Mouse (Mus musculus) MEL (cell line): ENCODE results near the gene Homez. TPM values are rescaled to one million over a fixed set of nuclear protein-coding genes. Genes with fewer than 3 reads are reported as not detected.

ENCODE experiments used
- DNase-seq: peaks from one replicate; pipeline ENCODE4 v3.0.0; 2011; ENCODE audit warnings: low read depth, low spot score
- H3K27ac ChIP-seq: 2 replicates; pipeline ENCODE4 v1.5.1; 2012; ENCODE audit warnings: low read depth, mild to moderate bottlenecking, control low read depth, low read length, moderate library complexity; ENCODE audit not compliant: control insufficient read depth
- H3K27me3 ChIP-seq, 2 experiments: fragments of 150-350 bp in 1 of 2; sonication (generic) in 1 of 2; 2 replicates each; pipeline ENCODE4 v1.6.1; 2012; ENCODE audit warnings: low read length in 2 of 2, mild to moderate bottlenecking in 2 of 2, improper control_type of control experiment in 1 of 2, moderate library complexity in 1 of 2; ENCODE audit not compliant: insufficient read depth in 2 of 2, control insufficient read depth in 1 of 2
- H3K36me3 ChIP-seq, 2 experiments: 2 replicates each; pipeline ENCODE4 v1.6.1; 2012 to 2014; ENCODE audit warnings: low read length in 2 of 2, improper control_type of control experiment in 1 of 2, inconsistent platforms in 1 of 2, mild to moderate bottlenecking in 1 of 2; ENCODE audit not compliant: insufficient read depth in 2 of 2, control insufficient read depth in 1 of 2
- H3K4me1 ChIP-seq, 2 experiments: fragments of 150-350 bp in 1 of 2; sonication (generic) in 1 of 2; 2 replicates each; pipeline ENCODE4 v1.6.1; 2012; ENCODE audit warnings: low read length in 2 of 2, improper control_type of control experiment in 1 of 2, mild to moderate bottlenecking in 1 of 2; ENCODE audit not compliant: insufficient read depth in 2 of 2, control insufficient read depth in 1 of 2
- H3K4me3 ChIP-seq, 2 experiments: fragments of 150-350 bp in 1 of 2; sonication (generic) in 1 of 2; 2 replicates each; pipeline ENCODE4 v1.5.1; 2012; ENCODE audit warnings: low read depth in 2 of 2, low read length in 2 of 2, mild to moderate bottlenecking in 2 of 2, moderate library complexity in 2 of 2, control low read depth in 1 of 2, improper control_type of control experiment in 1 of 2; ENCODE audit not compliant: control insufficient read depth in 1 of 2, insufficient read depth in 1 of 2
- H3K79me2 ChIP-seq: 2 replicates; pipeline ENCODE4 v1.6.1; 2012; ENCODE audit warnings: mild to moderate bottlenecking, low read length, moderate library complexity; ENCODE audit not compliant: control insufficient read depth, poor library complexity, insufficient read depth
- H3K9ac ChIP-seq: 2 replicates; pipeline ENCODE4 v1.6.1; 2012; ENCODE audit warnings: low read depth, mild to moderate bottlenecking, control low read depth, low read length, moderate library complexity; ENCODE audit not compliant: control insufficient read depth, poor library complexity, severe bottlenecking
- H3K9me3 ChIP-seq: fragments of 150-350 bp; sonication (generic); replicated peaks from 2 replicates; pipeline ENCODE4 v1.6.1; 2012; ENCODE audit warnings: mild to moderate bottlenecking, low read length, improper control_type of control experiment, moderate library complexity; ENCODE audit not compliant: insufficient read depth
- CTCF ChIP-seq, 3 experiments: IDR thresholded peaks in 2 of 3; conservative IDR thresholded peaks in 1 of 3; 2 replicates each; pipeline ENCODE4 v1.5.1; 2011 to 2012; ENCODE audit warnings: low read length in 3 of 3, low read depth in 2 of 3, mild to moderate bottlenecking in 2 of 3, improper control_type of control experiment in 1 of 3, inconsistent platforms in 1 of 3, mixed read lengths in 1 of 3, moderate library complexity in 1 of 3; ENCODE audit not compliant: control insufficient read depth in 1 of 3, insufficient read depth in 1 of 3, poor library complexity in 1 of 3, severe bottlenecking in 1 of 3
- ELF1 ChIP-seq: IDR thresholded peaks from 2 replicates; pipeline ENCODE4 v1.6.1; 2014; ENCODE audit warnings: low read depth, mild to moderate bottlenecking, inconsistent platforms, low read length, improper control_type of control experiment, moderate library complexity
- ETS1 ChIP-seq: IDR thresholded peaks from 2 replicates; pipeline ENCODE4 v1.6.1; 2012; ENCODE audit warnings: low read depth, mild to moderate bottlenecking, inconsistent platforms, low read length, improper control_type of control experiment, moderate library complexity
- GATA1 ChIP-seq: IDR thresholded peaks from 2 replicates; pipeline ENCODE4 v1.6.1; 2011; ENCODE audit warnings: low read depth, low read length, improper control_type of control experiment
- HCFC1 ChIP-seq: IDR thresholded peaks from 2 replicates; pipeline ENCODE4 v1.6.1; 2012; ENCODE audit warnings: low read depth, mild to moderate bottlenecking, inconsistent platforms, low read length, improper control_type of control experiment, moderate library complexity
- KAT2A ChIP-seq: conservative IDR thresholded peaks from 2 replicates; pipeline ENCODE4 v1.6.1; 2012; ENCODE audit warnings: low read depth, low read length, improper control_type of control experiment, inconsistent platforms
- MAFK ChIP-seq: IDR thresholded peaks from 2 replicates; pipeline ENCODE4 v1.6.1; 2011; ENCODE audit warnings: low read depth, mild to moderate bottlenecking, low read length, improper control_type of control experiment, borderline replicate concordance
- MAX ChIP-seq: IDR thresholded peaks from 2 replicates; pipeline ENCODE4 v1.6.1; 2011; ENCODE audit warnings: low read length, improper control_type of control experiment
- MAZ ChIP-seq: IDR thresholded peaks from 2 replicates; pipeline ENCODE4 v1.6.1; 2012; ENCODE audit warnings: low read depth, mild to moderate bottlenecking, inconsistent platforms, low read length, improper control_type of control experiment
- MEF2A ChIP-seq: IDR thresholded peaks from 2 replicates; pipeline ENCODE4 v1.6.1; 2014; ENCODE audit warnings: low read depth, mild to moderate bottlenecking, inconsistent platforms, low read length, improper control_type of control experiment; ENCODE audit not compliant: poor library complexity, insufficient replicate concordance, severe bottlenecking; ENCODE audit errors: extremely low read depth
- MYB ChIP-seq: IDR thresholded peaks from 2 replicates; pipeline ENCODE4 v1.6.1; 2011; ENCODE audit warnings: mild to moderate bottlenecking, low read depth, low read length, improper control_type of control experiment
- MYC ChIP-seq: IDR thresholded peaks from 2 replicates; pipeline ENCODE4 v1.6.1; 2011; ENCODE audit warnings: low read depth, mild to moderate bottlenecking, low read length, improper control_type of control experiment, moderate library complexity
- NRF1 ChIP-seq: IDR thresholded peaks from 2 replicates; pipeline ENCODE4 v1.6.1; 2014; ENCODE audit warnings: low read depth, mild to moderate bottlenecking, inconsistent platforms, low read length, improper control_type of control experiment, moderate library complexity; ENCODE audit not compliant: poor library complexity, insufficient read depth, severe bottlenecking
- POLR2A ChIP-seq, 2 experiments: IDR thresholded peaks; 2 replicates each; pipeline ENCODE4 v1.6.1; 2011 to 2012; ENCODE audit warnings: low read length in 2 of 2, mild to moderate bottlenecking in 2 of 2, control low read depth in 1 of 2, improper control_type of control experiment in 1 of 2, low read depth in 1 of 2, moderate library complexity in 1 of 2; ENCODE audit not compliant: control insufficient read depth in 1 of 2, insufficient read depth in 1 of 2, poor library complexity in 1 of 2
- SIN3A ChIP-seq: IDR thresholded peaks from 2 replicates; pipeline ENCODE4 v1.6.1; 2012; ENCODE audit warnings: low read length, improper control_type of control experiment, inconsistent platforms
- TAL1 ChIP-seq: IDR thresholded peaks from 2 replicates; pipeline ENCODE4 v1.6.1; 2012; ENCODE audit warnings: mild to moderate bottlenecking, inconsistent platforms, low read length, moderate library complexity, mixed read lengths
- UBTF ChIP-seq: IDR thresholded peaks from 2 replicates; pipeline ENCODE4 v1.6.1; 2012; ENCODE audit warnings: low read depth, mild to moderate bottlenecking, inconsistent platforms, low read length, improper control_type of control experiment, moderate library complexity, borderline replicate concordance; ENCODE audit not compliant: insufficient read depth
- USF1 ChIP-seq: IDR thresholded peaks from 2 replicates; pipeline ENCODE4 v1.6.1; 2014; ENCODE audit warnings: low read depth, mild to moderate bottlenecking, inconsistent platforms, low read length, improper control_type of control experiment, moderate library complexity
- USF2 ChIP-seq, 2 experiments: IDR thresholded peaks; 2 replicates each; pipeline ENCODE4 v1.6.1; 2011 to 2012; ENCODE audit warnings: improper control_type of control experiment in 2 of 2, low read length in 2 of 2, borderline replicate concordance in 1 of 2, inconsistent platforms in 1 of 2, low read depth in 1 of 2, mild to moderate bottlenecking in 1 of 2; ENCODE audit not compliant: insufficient read depth in 1 of 2
- ZC3H11A ChIP-seq: IDR thresholded peaks from 2 replicates; pipeline ENCODE4 v1.6.1; 2012; ENCODE audit warnings: low read depth, mild to moderate bottlenecking, inconsistent platforms, low read length, improper control_type of control experiment
- ZNF384 ChIP-seq: IDR thresholded peaks from 2 replicates; pipeline ENCODE4 v1.6.1; 2012; ENCODE audit warnings: low read depth, mild to moderate bottlenecking, inconsistent platforms, low read length, improper control_type of control experiment
- polyA plus RNA-seq, 2 experiments: library from polyadenylated mRNA; stranded (reverse) in 1 of 2; unstranded in 1 of 2; fragments of >175 nt in 1 of 2; fragments of >200 nt in 1 of 2; gene quantifications; 2 replicates each; pipeline versions ENCODE4 v1.2.1 to v1.2.4; 2012; ENCODE audit warnings: low replicate concordance in 2 of 2, low read depth in 1 of 2; ENCODE audit not compliant: insufficient read length in 2 of 2, insufficient read depth in 1 of 2, missing spikeins in 1 of 2
- total RNA-seq: library from RNA; depleted of rRNA; stranded (reverse); fragments of 300-350 nt; gene quantifications from 2 replicates; pipeline ENCODE4 v1.2.3, GENCODE M21; 2012

The Homez gene
- total and polyA plus RNA-seq, 3 experiments, result 4.9 to 8.5 TPM; not detected in 1

GRCm38 (mm10) chr14:54843461-54843860, 27.3 kb downstream of the Homez start (continued):
- TF ChIP-seq NRF1 (no peak), MAX (no peak), MEF2A (no peak), ZNF384 (0 out of 2 replicates have a peak, but pooled peaks have one; percentile 15), ZC3H11A (peak; percentile 75), ELF1 (no peak), MAFK (no peak), MAZ (no peak), UBTF (no peak), SIN3A (no peak), MYB (no peak), USF1 (no peak), POLR2A (IDR thresholded peaks at IDR 0.05; ENCODE audit: control insufficient read depth in 1 of 2, insufficient read depth in 1 of 2, low read depth in 1 of 2, low read length in 2 of 2, poor library complexity in 1 of 2) (no peak), GATA1 (no peak)

GRCm38 (mm10) chr14:54823716-54824115, 47.0 kb downstream of the Homez start:
- no peak overlapping the region for H3K27ac ChIP-seq
- H3K36me3 ChIP-seq, result peaks cover 0 to 5% of the 10 kb centered on the region in 2 experiments; a peak in 2 of 4 replicates
- no peak overlapping the region for H3K9ac ChIP-seq
- H3K4me1 ChIP-seq, result peaks cover 0 to 3% of the 10 kb centered on the region in 2 experiments; a peak in 1 of 4 replicates
- H3K4me3 ChIP-seq, result no peak overlapping the region
- TF ChIP-seq MYC, result no peak
- TF ChIP-seq SIN3A, result no peak
- no peak for TF ChIP-seq CTCF (IDR thresholded peaks at IDR 0.05 in 2 of 3, conservative IDR thresholded peaks at IDR 0.05 in 1 of 3; ENCODE audit: control insufficient read depth in 1 of 3, insufficient read depth in 1 of 3, low read depth in 2 of 3, low read length in 3 of 3, poor library complexity in 1 of 3, severe bottlenecking in 1 of 3)
- TF ChIP-seq ZC3H11A, result no peak
- no peak for TF ChIP-seq ETS1
- no peak for TF ChIP-seq MAZ
- no peak for TF ChIP-seq HCFC1
- no peak for TF ChIP-seq USF2 (IDR thresholded peaks at IDR 0.05; ENCODE audit: borderline replicate concordance in 1 of 2, insufficient read depth in 1 of 2, low read depth in 1 of 2, low read length in 2 of 2)
- no peak for TF ChIP-seq USF1
- TF ChIP-seq MEF2A, result no peak
- TF ChIP-seq TAL1, result no peak
- no peak for TF ChIP-seq UBTF
- TF ChIP-seq KAT2A, result no peak
- TF ChIP-seq, all 39 proteins: peak for 0
- no peak for DNase-seq
- no peaks in the 10 kb centered on the region for H3K9me3 ChIP-seq
- H3K79me2 ChIP-seq, result no peaks in the 10 kb centered on the region
- peaks cover 3 to 10% of the 10 kb centered on the region in 2 experiments; a peak in 3 of 4 replicates for H3K27me3 ChIP-seq
